Mouse (Mus musculus): Measurements from ENCODE around the gene Ttl. TPM values are rescaled to one million over a fixed set of nuclear protein-coding genes. Genes with fewer than 3 reads are reported as not detected.

Gene Ttl
- total RNA-seq (2021), result 10 to 100 TPM; 34.3 to 34.5 TPM
- long read RNA-seq, full-length matches to known transcripts, result 16 of 19 reads
- long read RNA-seq, partial matches to known transcripts, result 0 of 19 reads
- long read RNA-seq, other reads (novel, unspliced or antisense), result 3 of 19 reads

DNA sequence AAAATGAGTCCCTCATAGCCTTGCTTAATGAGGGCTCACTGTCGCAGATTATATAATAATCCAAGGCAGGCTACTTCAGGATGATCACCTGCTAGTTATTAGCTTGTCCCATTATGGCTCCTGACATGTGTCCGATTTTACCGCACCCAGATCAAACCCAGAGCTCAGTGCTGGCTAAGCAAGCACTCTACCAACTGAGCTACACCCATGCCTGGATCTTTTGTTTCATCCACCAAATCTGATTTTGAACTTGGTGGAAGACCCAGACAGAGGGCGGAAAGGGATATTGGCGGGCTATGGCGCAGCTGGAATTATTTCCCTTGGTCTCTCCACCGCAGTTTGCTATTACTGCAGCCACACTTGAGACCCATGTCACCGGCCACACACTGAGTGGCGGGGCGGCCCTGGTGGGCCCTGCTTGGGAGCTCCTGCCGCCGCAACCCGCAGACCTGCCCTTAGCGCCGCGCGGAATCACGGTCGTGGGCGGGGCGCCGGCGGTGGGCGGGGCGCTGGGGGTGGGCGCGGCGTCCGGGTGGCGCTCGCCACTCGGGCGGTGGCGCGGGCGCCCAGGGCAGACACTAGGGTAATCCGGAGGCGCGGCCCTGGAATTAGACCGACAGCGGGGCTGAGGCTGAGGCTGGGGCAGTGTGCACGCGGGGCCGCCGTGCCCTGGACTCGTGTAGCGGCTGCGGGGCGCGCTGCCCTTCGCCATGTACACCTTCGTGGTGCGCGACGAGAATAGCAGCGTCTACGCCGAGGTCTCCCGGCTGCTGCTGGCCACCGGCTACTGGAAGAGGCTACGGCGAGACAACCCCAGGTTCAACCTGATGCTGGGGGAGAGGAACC is at the start of gene Ttl:
Gene Ttl (plus strand): TSS at position 506 of the 846 bp plus-strand sequence.
- DNase-seq (ENCODE audit: low spot score in 2 of 2), result peak; percentile 57 to 78

DNA sequence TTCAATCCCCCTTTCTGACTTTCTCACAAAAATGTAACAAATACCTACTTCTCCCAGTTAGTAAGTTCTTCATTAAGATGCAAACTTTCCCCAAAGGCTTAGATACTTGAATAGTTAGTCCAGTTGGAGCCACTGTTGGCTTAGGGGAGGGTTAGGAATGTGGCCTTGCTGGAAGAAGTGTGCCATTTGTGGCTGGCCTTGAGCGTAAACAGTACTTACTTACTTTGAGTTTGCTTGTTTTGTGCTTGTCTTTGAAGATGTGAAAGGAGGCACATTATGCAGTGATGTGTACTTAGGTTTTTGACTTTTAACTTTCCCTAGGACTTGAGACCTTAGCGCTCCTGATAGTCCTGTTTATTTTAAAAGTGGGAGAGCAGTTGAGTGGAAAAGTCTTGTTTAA is 45.6 kb upstream of the Ttl start:
- no peak for DNase-seq (ENCODE audit: low spot score in 2 of 2)

DNA sequence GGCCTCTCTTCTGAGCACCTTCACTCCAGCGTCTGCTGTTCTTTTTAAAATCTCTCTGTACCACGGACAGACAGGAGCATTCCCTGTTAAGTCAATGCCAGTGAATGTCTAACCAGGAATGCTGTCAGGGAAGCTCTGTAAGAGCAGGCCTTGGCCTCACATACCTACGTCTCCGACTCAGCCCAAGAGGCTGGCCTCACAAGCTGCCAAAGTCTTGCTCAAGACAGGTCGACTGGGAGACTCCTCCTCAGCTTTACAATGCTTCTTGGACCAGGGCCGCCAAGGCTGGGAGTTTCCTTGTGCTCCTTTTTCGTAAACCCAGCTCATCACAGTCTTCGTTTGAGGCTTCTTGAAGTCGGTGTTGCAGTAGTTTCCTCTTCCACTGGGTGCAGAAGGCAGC is 40.9 kb upstream of the Ttl start:
- DNase-seq (ENCODE audit: low spot score in 2 of 2), result no peak

DNA sequence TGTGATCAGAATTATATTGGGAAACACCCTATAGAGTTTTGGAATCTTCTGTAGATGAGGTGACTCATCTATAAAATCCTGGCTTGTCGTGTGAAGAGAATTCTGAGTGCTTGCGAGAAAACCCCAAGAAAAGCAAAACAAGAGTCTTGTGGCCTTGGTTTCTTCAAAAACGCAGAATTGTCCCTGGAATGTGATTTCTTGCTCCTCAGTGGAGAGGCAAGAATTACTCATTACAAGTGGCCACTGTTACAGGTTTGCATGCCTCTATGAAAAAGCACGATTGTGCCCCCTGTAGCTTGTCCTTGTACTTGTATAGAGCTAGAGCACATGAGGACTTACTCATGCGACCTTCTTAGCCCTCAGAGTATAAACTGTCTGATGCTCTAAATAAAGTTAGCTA is 30.4 kb upstream of the Ttl start:
- no peak for DNase-seq (ENCODE audit: low spot score in 2 of 2)

DNA sequence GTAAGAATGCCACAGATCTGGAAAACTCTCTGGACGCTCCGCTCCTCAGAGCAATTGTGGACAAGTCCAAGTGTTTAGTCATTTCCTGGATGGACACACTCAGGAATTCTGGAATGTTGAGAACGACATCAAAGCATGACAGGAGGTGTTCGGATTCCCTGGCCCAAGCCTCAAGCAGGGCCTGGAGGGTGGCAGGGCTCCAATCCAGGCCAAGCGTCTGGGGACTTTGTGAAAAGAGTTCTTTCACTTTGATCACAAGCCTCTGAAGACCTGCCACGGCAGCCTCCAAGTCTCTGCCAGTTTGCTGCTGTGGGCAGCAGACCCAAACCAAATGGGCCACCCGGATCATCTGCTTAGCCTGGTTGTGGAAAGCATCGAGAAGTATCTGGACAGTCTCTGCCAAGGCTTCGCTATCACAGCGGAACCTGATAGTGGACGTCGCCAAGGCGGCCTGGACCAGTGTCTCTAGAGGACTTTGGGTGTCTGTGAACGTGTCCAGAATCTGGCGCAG is 27.3 kb upstream of the Ttl start:
- no peak for DNase-seq (ENCODE audit: low spot score in 2 of 2)

DNA sequence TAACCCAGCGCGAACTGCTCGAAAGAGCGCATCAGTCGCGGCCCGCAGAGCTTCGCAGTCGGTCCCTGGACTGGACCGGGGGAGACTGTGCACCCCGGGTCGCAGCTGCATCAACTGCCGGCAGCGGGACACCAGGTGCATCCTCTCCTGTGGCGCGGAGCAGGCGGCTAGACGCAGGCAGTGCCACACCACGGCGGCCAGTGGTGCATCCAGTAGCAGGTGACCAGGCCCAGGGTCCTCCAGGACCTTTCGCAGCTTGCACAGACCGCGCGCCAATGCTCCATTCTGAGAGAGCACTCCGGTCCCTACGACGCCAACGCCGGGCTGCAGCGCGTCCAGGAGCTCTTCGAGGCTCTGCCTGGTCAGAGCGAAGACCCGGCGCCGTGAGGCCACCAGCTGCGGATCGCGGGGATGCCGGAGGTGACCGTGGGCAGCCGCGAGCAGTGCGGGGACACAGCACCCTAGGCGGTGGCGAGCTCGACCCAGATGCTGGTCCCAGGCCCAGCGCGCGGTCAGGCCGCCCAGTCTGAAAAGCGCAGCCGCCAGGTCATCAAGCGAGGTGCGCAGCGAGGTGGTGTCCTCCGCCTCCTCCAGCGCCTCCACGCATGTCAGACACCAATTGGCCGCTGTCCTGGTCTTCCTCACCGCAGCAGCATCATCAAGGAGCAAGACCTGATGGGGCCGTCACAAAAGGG is 26.7 kb upstream of the Ttl start:
- no peak for DNase-seq (ENCODE audit: low spot score in 2 of 2)

DNA sequence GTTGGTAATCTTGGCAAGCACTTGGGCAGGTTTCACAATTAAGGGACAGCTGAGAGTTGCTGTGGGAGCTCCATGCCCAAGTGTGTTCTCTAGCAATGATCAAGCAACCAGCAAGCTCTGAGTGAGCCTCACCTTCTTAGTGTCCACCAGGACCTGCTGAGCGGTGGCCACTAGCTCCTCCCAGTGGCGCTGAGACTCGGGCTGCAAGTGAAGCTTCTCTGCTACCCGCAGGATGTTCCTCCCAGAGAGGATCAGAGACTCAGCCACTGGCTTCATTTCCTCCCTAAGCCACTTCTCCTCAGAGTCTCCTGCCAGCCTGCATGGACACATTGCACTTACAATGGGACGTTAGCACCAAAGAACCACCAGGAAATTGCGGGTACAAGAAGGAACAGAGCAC is 25.2 kb upstream of the Ttl start:
- no peak for DNase-seq (ENCODE audit: low spot score in 2 of 2)

DNA sequence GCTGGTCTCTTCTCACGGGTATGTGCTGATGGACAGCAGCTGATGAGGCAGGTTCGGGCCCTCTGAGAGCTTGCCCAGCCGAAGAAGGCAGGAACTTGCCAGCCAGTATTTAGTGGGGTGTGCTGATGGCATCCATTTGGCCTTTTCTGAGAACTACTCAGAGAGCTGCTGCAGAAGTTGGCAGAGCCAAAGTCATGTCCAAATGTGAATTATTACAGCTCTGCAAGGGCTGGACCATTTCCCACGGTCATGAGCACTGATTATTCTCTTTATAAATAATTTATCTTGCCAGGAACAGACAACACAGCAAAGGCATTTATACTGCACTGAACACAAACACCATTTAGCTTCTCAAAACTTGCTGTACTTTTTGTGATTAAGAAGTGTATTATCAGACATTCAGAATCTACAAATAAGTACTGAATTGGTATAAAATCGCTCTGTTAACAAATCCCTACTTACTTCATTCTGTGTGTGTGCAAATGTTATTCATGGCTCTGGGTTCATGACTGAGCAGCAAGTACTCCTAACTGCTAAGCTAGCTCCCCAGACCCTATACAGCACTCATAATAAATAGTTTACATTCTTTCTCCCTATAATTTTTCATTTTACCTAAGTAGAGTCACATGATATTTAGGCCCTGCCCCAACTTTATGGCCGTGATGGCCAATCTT is 19.4 kb upstream of the Ttl start:
- DNase-seq (ENCODE audit: low spot score in 2 of 2), result no peak

DNA sequence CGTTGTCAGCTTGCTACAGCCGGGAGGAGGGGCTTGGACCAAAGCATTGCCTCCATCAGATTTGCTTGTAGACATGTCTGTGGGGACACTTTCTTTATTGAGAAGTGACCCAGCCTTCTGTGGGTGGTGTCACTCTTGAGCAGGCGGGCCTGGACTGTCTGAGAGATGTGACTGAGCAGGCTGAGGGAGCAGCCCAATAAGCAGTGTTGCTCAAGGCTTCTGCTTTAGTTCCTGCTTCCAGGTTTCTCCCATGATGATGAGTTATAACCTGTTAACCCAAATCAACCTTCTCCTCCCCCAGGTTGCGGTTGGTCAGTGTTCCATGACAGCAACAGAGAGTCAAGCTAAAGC is 18.9 kb upstream of the Ttl start:
- DNase-seq (ENCODE audit: low spot score in 2 of 2), result no peak

DNA sequence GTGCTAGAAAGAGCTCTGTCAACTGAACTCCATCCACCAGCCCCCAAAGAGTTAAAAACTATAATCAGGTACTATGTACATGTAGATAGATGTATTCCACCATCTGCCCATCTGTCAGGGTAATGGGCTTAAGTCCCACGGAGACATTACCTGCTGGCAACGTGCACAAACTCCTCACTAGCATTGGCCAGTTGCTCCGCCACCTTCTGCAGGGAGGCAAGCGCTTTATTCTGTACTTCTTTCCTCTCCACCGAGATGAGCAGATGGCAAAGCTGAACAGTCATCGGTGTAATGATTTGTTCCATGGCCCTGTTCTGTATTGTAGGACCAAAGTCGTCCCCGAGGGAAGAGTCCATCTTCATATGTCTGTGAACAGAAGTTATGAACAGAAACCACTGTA is 17.9 kb upstream of the Ttl start, which contains the start of gene Vinac1:
Gene Vinac1 (minus strand): TSS at position 362 of the 400 bp plus-strand sequence.
- no peak for DNase-seq (ENCODE audit: low spot score in 2 of 2)

DNA sequence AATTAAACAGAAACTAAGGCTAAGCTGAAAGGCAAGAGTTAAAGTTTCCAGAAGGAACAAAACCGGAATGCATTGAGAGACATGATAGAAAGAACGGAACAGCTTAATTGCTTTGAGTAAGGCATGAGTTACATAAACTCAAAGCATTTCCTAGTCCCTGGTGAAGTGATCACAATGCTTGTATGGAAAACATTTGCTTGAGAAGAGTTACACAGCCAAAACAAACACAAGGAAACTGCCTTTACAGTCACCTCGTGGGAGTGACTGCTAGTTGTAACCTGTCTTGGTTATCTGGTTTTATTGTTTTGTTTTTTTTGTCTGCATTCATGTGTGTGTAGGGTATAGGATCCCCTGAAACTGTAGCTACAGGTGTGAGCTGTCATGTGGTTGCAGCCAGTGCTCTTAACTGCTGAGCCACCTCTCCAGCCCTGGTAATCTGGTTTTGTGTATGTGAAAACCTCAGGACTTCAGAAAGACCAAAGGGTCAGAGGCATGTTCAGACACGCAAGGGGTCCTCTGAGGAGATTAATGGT is 13.2 kb upstream of the Ttl start:
- DNase-seq (ENCODE audit: low spot score in 2 of 2), result no peak

DNA sequence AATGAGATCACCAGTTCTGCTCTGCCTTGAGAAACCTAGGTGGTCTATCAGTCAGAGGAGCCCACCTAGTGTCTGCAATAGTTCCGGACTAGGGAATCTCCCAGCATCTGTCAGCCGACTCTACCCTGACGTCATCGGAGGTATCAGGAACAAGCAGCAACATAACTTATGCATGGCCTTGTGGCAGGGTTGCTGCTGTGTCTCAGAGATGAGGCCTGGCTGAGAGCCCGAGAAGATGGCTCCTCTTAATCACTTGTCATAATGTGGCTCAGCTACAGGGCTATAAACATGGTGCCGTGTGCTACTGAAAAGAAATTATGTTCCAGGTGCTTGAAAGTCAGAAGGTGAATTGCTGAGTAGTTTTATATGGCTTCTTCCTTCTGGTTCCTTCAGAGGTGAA is 10.0 kb upstream of the Ttl start:
- no peak for DNase-seq (ENCODE audit: low spot score in 2 of 2)

DNA sequence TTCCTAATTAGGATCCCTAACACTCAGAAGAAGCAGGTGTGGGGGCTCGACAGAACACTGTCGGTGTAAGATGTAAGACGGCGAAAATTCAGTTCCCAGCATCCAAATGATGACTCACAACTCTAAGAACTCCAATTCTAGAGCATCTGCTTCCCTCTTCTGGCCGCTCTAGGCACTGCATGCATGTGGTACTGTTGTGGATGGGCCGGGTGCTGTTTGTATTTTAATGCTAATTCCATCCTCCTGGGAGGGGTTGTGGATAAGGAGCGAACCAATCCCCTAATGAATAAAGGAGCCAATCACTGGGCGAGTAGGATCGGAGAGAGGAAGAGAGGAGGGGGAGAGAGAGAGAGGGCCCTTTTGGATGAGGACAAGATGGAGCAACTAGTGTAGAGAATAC is 9.1 kb upstream of the Ttl start:
- no peak for DNase-seq (ENCODE audit: low spot score in 2 of 2)

DNA sequence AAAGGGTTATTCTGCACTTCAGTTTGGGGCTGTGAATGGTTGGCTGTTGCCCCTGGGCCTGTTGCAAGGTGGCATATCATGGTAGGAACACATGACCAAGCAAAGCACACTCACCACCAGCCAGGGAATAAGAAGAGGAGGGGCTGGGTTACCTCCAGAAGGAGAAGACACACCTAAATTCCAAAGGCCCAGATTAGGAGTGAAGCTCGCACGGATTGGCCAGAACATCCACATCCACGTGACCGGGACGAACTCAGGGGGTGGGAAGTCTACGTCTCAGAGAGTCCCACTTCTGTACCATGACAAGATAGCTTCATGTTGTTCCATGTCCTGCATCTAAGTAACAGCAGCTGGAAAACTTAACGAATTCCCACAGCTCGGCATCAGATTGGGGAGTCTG is 8.5 kb upstream of the Ttl start:
- no peak for DNase-seq (ENCODE audit: low spot score in 2 of 2)

DNA sequence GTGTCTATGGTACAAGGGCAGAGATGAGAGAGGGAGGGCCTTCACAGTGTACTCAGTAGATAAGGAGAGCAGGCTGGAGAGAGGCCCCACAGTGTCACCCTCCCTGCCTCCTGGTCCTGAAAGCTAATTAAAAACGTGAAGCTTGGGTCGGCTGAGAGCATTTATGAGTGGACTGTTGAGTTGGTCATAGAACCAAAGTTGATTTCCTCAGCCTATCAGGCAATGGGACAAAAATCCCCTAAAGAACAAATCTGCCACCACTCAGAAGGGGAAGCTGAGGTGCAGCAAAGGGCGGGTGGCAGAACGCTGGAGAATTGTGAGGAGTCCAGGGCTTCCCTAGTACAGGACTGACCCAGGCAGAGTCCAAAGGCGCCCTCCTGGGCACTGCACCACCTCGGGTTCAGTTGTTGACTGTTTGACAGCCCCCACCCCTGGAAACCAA is 7.8 kb upstream of the Ttl start:
- no peak for DNase-seq (ENCODE audit: low spot score in 2 of 2)

DNA sequence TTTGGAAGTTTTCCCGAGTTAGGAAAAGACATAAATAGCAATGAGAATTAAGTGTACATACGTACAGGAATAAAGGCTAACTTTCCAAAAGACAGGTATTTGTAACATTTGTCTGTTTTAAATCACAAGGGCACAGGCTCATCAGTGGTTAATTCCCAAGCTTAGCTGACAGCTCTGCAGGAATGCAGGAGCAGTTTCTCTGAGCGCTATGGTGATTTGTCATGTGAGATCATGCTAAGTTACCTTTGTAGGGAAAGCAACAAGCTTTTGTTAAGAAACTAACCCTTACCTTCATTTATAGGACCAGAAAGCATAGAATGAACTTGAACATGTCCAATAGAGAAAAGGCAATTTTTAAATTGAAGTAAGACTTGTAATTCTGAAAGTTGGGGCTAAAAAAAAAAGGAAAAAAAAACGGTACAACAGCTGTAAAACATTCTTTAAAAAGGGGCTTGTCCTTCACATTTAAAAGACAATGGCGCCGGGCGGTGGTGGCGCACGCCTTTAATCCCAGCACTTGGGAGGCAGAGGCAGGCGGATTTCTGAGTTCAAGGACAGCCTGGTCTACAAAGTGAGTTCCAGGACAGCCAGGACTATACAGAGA is 4.2 kb upstream of the Ttl start:
- DNase-seq (ENCODE audit: low spot score in 2 of 2), result no peak

DNA sequence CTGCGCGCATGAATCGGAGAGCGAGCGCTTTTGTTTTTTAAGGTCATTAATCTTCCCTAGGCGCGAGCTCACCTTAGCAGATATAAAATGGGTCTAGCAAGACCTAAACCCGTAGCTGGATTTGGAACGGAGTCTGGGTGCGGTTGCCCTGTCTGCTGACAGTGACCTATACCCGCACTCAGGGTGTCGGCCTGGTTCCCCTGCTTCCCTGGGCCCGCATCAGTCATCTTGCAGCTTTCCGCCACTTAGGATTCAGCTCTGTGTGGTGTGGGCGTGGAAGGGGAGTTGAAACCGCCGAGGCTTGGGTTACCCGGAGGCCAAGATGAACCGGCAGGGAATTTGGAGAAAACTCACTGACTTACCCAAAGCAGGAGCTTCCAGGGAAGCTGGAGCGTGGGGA is 584 bp downstream of the Ttl start:
- peak; percentile 43 to 52 for DNase-seq (ENCODE audit: low spot score in 2 of 2)

DNA sequence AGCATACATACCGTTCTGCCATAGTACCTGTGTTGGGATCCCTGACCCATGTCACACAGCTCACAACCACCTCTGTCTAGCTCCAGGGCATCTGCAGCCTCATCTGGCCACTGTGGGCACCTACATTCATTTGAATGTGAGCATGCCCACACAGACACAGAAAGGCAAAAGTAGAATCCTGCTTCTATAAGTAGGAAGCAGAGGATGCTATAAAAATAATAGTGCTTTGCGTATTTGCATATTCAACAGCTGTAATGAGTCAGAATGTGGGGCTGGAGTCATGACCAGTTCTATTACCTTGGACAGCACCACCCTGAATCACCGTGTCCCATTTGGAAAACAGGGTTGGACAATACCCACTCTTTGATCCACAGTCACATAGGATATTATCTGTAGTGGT is 4.6 kb downstream of the Ttl start:
- no peak for DNase-seq (ENCODE audit: low spot score in 2 of 2)

DNA sequence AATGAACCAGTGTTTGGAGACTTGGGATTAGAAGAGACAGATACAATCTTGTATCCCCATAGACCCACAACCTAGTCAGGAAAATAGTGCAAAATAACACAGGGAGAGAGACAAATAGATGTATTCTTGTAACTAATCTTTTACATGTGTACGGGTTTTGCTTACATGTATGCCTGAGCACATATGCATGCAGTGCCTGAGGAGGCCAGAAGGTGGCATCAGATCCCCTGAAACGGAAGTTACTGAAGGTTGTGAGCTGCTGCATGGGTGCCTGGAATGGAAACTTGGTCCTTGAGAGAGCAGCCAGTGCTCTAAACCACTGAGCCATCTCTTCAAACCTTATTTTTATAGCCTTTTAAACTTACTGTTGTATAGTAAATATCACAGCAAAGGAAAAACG is 12.6 kb downstream of the Ttl start:
- DNase-seq (ENCODE audit: low spot score in 2 of 2), result no peak

DNA sequence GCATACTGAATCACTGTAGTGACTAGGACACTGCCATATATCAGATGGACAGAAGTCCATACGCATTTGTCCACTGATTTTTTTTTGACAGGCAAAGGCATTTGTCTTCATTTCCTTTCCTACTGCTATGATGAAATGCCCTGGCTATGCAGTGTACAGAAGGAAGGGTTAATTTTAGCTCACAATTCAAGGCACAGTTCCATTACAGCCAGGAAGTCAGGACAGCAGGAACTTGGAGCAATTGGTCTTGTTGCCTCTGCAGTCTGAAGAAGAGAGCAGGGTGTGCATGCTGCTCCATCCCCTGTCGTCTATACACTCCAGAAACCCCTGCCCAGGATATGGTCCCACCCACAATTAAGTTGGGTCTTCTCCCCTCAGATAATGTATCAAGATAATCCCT is 13.5 kb downstream of the Ttl start:
- no peak for DNase-seq (ENCODE audit: low spot score in 2 of 2)

DNA sequence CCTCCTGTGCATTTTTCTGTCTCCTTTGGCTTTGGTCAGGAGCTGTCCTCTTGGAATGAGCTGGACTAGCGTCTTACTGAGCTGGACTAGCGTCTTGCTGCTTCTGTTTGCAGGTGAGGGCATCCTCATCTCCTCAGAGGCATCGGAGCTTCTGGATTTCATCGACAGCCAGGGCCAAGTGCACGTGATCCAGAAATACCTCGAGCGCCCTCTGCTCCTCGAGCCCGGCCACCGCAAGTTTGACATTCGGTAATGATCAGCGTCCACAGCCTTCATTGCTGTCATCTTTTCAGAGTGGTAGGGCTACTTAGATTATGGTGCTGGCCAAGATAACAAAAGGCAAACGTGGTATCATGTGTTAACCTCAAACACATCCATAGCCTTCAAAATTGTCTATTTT is 15.4 kb downstream of the Ttl start:
- no peak for DNase-seq (ENCODE audit: low spot score in 2 of 2)
